Mouse (Mus musculus) forebrain, embryonic 13.5 days (tissue): ENCODE measurements around the gene Erc2. TPM values are rescaled to one million over a fixed set of nuclear protein-coding genes. Genes with fewer than 3 reads are reported as not detected.
A peak's percentile ranks its signal among the peaks of the same experiment; 100 is the strongest.

Source experiments
- ATAC-seq: fragments of 200-750 bp; cut with Nextera tagmentation; 2 replicates; pipeline ENCODE4 v1.8.0; 2017
- H3K27ac ChIP-seq: fragments of 300-500 bp; sonication (generic); 2 replicates; pipeline ENCODE4 v1.5.1; 2015; ENCODE audit warnings: inconsistent platforms, mild to moderate bottlenecking, moderate library complexity
- H3K27me3 ChIP-seq: fragments of 300-500 bp; sonication (generic); 2 replicates; pipeline ENCODE4 v1.6.1; 2015; ENCODE audit warnings: mild to moderate bottlenecking, inconsistent platforms
- H3K36me3 ChIP-seq: fragments of 300-500 bp; sonication (generic); 2 replicates; pipeline ENCODE4 v1.6.1; 2015; ENCODE audit warnings: mild to moderate bottlenecking, inconsistent platforms; ENCODE audit not compliant: poor library complexity, severe bottlenecking
- H3K4me1 ChIP-seq: fragments of 300-500 bp; sonication (generic); 2 replicates; pipeline ENCODE4 v1.6.1; 2015; ENCODE audit warnings: inconsistent platforms
- H3K4me2 ChIP-seq: fragments of 300-500 bp; sonication (generic); 2 replicates; pipeline ENCODE4 v1.6.1; 2015; ENCODE audit warnings: inconsistent platforms, mild to moderate bottlenecking, moderate library complexity
- H3K4me3 ChIP-seq: fragments of 300-500 bp; sonication (generic); 2 replicates; pipeline ENCODE4 v1.5.1; 2015; ENCODE audit warnings: mild to moderate bottlenecking, inconsistent platforms
- H3K9ac ChIP-seq: fragments of 300-500 bp; sonication (generic); 2 replicates; pipeline ENCODE4 v1.6.1; 2015; ENCODE audit warnings: mild to moderate bottlenecking, inconsistent platforms
- H3K9me3 ChIP-seq: fragments of 300-500 bp; sonication (generic); replicated peaks from 2 replicates; pipeline ENCODE4 v1.6.1; 2016; ENCODE audit warnings: inconsistent platforms
- WGBS: fragments of 180-500 bp; shearing (Covaris S2); methylation state at CpG from one replicate; pipeline ENCODE4 v1.1.7; 2015; 5-methylcytosine and 5-hydroxymethylcytosine counted together
- polyA plus RNA-seq: library from polyadenylated mRNA; unstranded; fragments of >200 nt; fragmentation: Nextera tagmentation; extraction: Ambion mirVana; gene quantifications from 2 replicates; pipeline ENCODE4 v1.2.1, GENCODE M21; 2015

Erc2 gene
- polyA plus RNA-seq, 1 experiment from 2014 or later, result 49.8 TPM

GRCm38 (mm10) chr14:27785562-27785961, 163.3 kb downstream of the Erc2 start:
- H3K4me1 ChIP-seq, result no peaks in the 10 kb centered on the region
- H3K36me3 ChIP-seq, result no peaks in the 10 kb centered on the region
- no peaks in the 10 kb centered on the region for H3K27me3 ChIP-seq
- ATAC-seq, result no peak
- no peak overlapping the region for H3K4me3 ChIP-seq
- H3K9me3 ChIP-seq, result no peaks in the 10 kb centered on the region
- 95% methylated on average over 2 of the region's 2 CpGs for WGBS
- no peak overlapping the region for H3K27ac ChIP-seq
- H3K4me2 ChIP-seq, result no peak overlapping the region
- H3K9ac ChIP-seq, result no peak overlapping the region

- WGBS, result 76% methylated on average over 6 of the region's 6 CpGs
- no peaks in the 10 kb centered on the region for H3K9me3 ChIP-seq
- H3K4me2 ChIP-seq, result no peak overlapping the region
- no peaks in the 10 kb centered on the region for H3K4me1 ChIP-seq
- H3K4me3 ChIP-seq, result no peak overlapping the region
- no peak overlapping the region for H3K27ac ChIP-seq
- H3K36me3 ChIP-seq, result no peaks in the 10 kb centered on the region
- no peak for ATAC-seq
- H3K27me3 ChIP-seq, result no peaks in the 10 kb centered on the region
- H3K9ac ChIP-seq, result no peak overlapping the region
Measured at GRCm38 (mm10) chr14:27789066-27789898, 167.1 kb downstream of the Erc2 start.

- Histone ChIP-seq H3K4me3 (no peak overlapping the region), H3K27me3 (no peaks in the 10 kb centered on the region), H3K36me3 (no peaks in the 10 kb centered on the region), H3K4me2 (no peak overlapping the region), H3K9ac (no peak overlapping the region), H3K4me1 (peaks cover 7% of the 10 kb centered on the region), H3K27ac (0 out of 2 replicates have a peak overlapping the region, but pooled peaks have one; percentile 10), H3K9me3 (no peaks in the 10 kb centered on the region; the same call in 1 of the 2 replicates)
- ATAC-seq, result no peak
- WGBS, result 73% methylated on average over 11 of the region's 11 CpGs
Measured at GRCm38 (mm10) chr14:27798184-27798934, 176.1 kb downstream of the Erc2 start.

- H3K36me3 ChIP-seq, result no peaks in the 10 kb centered on the region
- 75% methylated on average over 6 of the region's 6 CpGs for WGBS
- no peak overlapping the region for H3K27ac ChIP-seq
- H3K27me3 ChIP-seq, result no peaks in the 10 kb centered on the region
- ATAC-seq, result no peak
- H3K4me1 ChIP-seq, result peaks cover 7% of the 10 kb centered on the region
- H3K9ac ChIP-seq, result no peak overlapping the region
- H3K9me3 ChIP-seq, result no peaks in the 10 kb centered on the region; the same call in 1 of the 2 replicates
- H3K4me2 ChIP-seq, result no peak overlapping the region
- H3K4me3 ChIP-seq, result no peak overlapping the region
Measured at GRCm38 (mm10) chr14:27800766-27801165, 178.5 kb downstream of the Erc2 start.

GRCm38 (mm10) chr14:27803961-27804360, 181.7 kb downstream of the Erc2 start:
- Histone ChIP-seq H3K27me3 (no peaks in the 10 kb centered on the region), H3K4me1 (no peaks in the 10 kb centered on the region), H3K4me3 (no peak overlapping the region), H3K9ac (no peak overlapping the region), H3K36me3 (no peaks in the 10 kb centered on the region), H3K27ac (no peak overlapping the region), H3K9me3 (no peaks in the 10 kb centered on the region), H3K4me2 (no peak overlapping the region)
- WGBS, result 93% methylated on average over 3 of the region's 3 CpGs
- no peak for ATAC-seq

- WGBS, result 23% methylated on average over 13 of the region's 13 CpGs
Measured at GRCm38 (mm10) chr14:27805064-27805463, 182.8 kb downstream of the Erc2 start.

GRCm38 (mm10) chr14:27808080-27808479, 185.9 kb downstream of the Erc2 start:
- WGBS, result 3% methylated on average over 9 of the region's 9 CpGs
- no peaks in the 10 kb centered on the region for H3K27me3 ChIP-seq
- H3K36me3 ChIP-seq, result no peaks in the 10 kb centered on the region
- no peaks in the 10 kb centered on the region for H3K9me3 ChIP-seq
- H3K4me3 ChIP-seq, result no peak overlapping the region
- H3K4me2 ChIP-seq, result no peak overlapping the region
- ATAC-seq, result peak; percentile 67; the same call in 1 of the 2 replicates
- H3K27ac ChIP-seq, result no peak overlapping the region
- H3K4me1 ChIP-seq, result peaks cover 11% of the 10 kb centered on the region
- H3K9ac ChIP-seq, result no peak overlapping the region

More at GRCm38 (mm10) chr14:27805064-27805463, 182.8 kb downstream of the Erc2 start:
- H3K4me1 ChIP-seq, result 0 out of 2 replicates have a peak, but pooled peaks cover 3% of the 10 kb centered on the region
- no peak overlapping the region for H3K27ac ChIP-seq
- no peaks in the 10 kb centered on the region for H3K9me3 ChIP-seq
- H3K4me3 ChIP-seq, result no peak overlapping the region
- ATAC-seq, result no peak
- no peak overlapping the region for H3K4me2 ChIP-seq
- H3K36me3 ChIP-seq, result no peaks in the 10 kb centered on the region
- H3K27me3 ChIP-seq, result no peaks in the 10 kb centered on the region
- H3K9ac ChIP-seq, result no peak overlapping the region; the same call in 1 of the 2 replicates

GRCm38 (mm10) chr14:27808523-27809114, 186.4 kb downstream of the Erc2 start:
- H3K27ac ChIP-seq, result no peak overlapping the region
- WGBS, result 58% methylated on average over 10 of the region's 10 CpGs
- peaks cover 11% of the 10 kb centered on the region for H3K4me1 ChIP-seq
- no peak overlapping the region for H3K9ac ChIP-seq
- ATAC-seq, result no peak
- H3K4me2 ChIP-seq, result no peak overlapping the region
- H3K27me3 ChIP-seq, result no peaks in the 10 kb centered on the region
- H3K9me3 ChIP-seq, result no peaks in the 10 kb centered on the region
- no peak overlapping the region for H3K4me3 ChIP-seq
- H3K36me3 ChIP-seq, result no peaks in the 10 kb centered on the region

- Histone ChIP-seq H3K9me3 (no peaks in the 10 kb centered on the region), H3K27ac (no peak overlapping the region; the same call in 1 of the 2 replicates), H3K27me3 (no peaks in the 10 kb centered on the region), H3K4me3 (no peak overlapping the region), H3K36me3 (no peaks in the 10 kb centered on the region), H3K9ac (no peak overlapping the region; the same call in 1 of the 2 replicates), H3K4me1 (peaks cover 11% of the 10 kb centered on the region), H3K4me2 (no peak overlapping the region)
- 12% methylated on average over 7 of the region's 7 CpGs for WGBS
- ATAC-seq, result no peak
Measured at GRCm38 (mm10) chr14:27810790-27811189, 188.6 kb downstream of the Erc2 start.

- Histone ChIP-seq H3K27ac (no peak overlapping the region), H3K4me1 (peaks cover 11% of the 10 kb centered on the region), H3K4me3 (no peak overlapping the region), H3K36me3 (no peaks in the 10 kb centered on the region), H3K9ac (no peak overlapping the region), H3K27me3 (no peaks in the 10 kb centered on the region), H3K9me3 (no peaks in the 10 kb centered on the region), H3K4me2 (no peak overlapping the region)
- WGBS, result 91% methylated on average over 3 of the region's 3 CpGs
- no peak for ATAC-seq
Measured at GRCm38 (mm10) chr14:27811649-27812048, 189.4 kb downstream of the Erc2 start.

GRCm38 (mm10) chr14:27815739-27816138, 193.5 kb downstream of the Erc2 start:
- H3K27me3 ChIP-seq, result no peaks in the 10 kb centered on the region
- no peak for ATAC-seq

GRCm38 (mm10) chr14:27818986-27819385, 196.8 kb downstream of the Erc2 start:
- Histone ChIP-seq H3K4me2 (no peak overlapping the region), H3K27ac (no peak overlapping the region), H3K9me3 (no peaks in the 10 kb centered on the region), H3K4me3 (no peak overlapping the region), H3K36me3 (no peaks in the 10 kb centered on the region), H3K9ac (no peak overlapping the region), H3K27me3 (no peaks in the 10 kb centered on the region), H3K4me1 (peaks cover 6% of the 10 kb centered on the region)
- WGBS, result 93% methylated on average over 5 of the region's 5 CpGs
- ATAC-seq, result no peak

More at GRCm38 (mm10) chr14:27815739-27816138, 193.5 kb downstream of the Erc2 start:
- Histone ChIP-seq H3K4me2 (no peak overlapping the region), H3K36me3 (no peaks in the 10 kb centered on the region), H3K9ac (no peak overlapping the region), H3K27ac (no peak overlapping the region), H3K9me3 (no peaks in the 10 kb centered on the region), H3K4me1 (peaks cover 7% of the 10 kb centered on the region), H3K4me3 (no peak overlapping the region)
- WGBS, result 54% methylated on average over 6 of the region's 6 CpGs
